ENCODE assay signal across 13 mouse cellular contexts in genomic region chr1:60432497-60432896, GRCm38 (mm10).
"Had no signal": no experiment of that assay in that cellular context is flagged by ENCODE, and none has a peak within 500 bp of the region (broad histone marks: within the 10 kb centered on the region; RNA-seq: fewer than 3 reads in every experiment).

No protein-coding gene starts in this region.

- DNase-seq: kidney, postnatal 25 days; lung, adult 2 months; lung, postnatal 36 days; retina, postnatal 1 day; right cerebral cortex, postnatal 4 days; spleen, adult 18-20 months; thymus, postnatal 36 days had no signal

- H3K9me3 ChIP-seq: limb, embryonic 12.5 days; midbrain, embryonic 10.5 days; midbrain, embryonic 15.5 days; neural tube, embryonic 13.5 days had no signal

- H3K4me3 ChIP-seq: limb, embryonic 12.5 days; midbrain, embryonic 10.5 days; midbrain, embryonic 15.5 days; neural tube, embryonic 13.5 days had no signal

- ATAC-seq: lung, postnatal 0 days; midbrain, embryonic 15.5 days had no signal

- H3K27ac ChIP-seq: limb, embryonic 12.5 days; liver, embryonic 14.5 days; midbrain, embryonic 10.5 days; midbrain, embryonic 15.5 days; neural tube, embryonic 13.5 days had no signal

- H3K36me3 ChIP-seq: midbrain, embryonic 15.5 days had no signal

- H3K27me3 ChIP-seq: limb, embryonic 12.5 days; midbrain, embryonic 15.5 days; neural tube, embryonic 13.5 days had no signal

- H3K4me1 ChIP-seq: limb, embryonic 12.5 days; midbrain, embryonic 10.5 days; midbrain, embryonic 15.5 days had no signal

- H3K4me2 ChIP-seq: limb, embryonic 12.5 days; midbrain, embryonic 15.5 days; neural tube, embryonic 13.5 days had no signal

- H3K9ac ChIP-seq: limb, embryonic 12.5 days; liver, embryonic 14.5 days; midbrain, embryonic 15.5 days; neural tube, embryonic 13.5 days had no signal
